Mouse (Mus musculus): ENCODE results near the gene Efhc1.
A peak's percentile ranks its signal among the peaks of the same experiment; 100 is the strongest.

Gene Efhc1

GRCm38 (mm10) chr1:20951799-20952198 is 373 bp downstream of the Efhc1 start:
- DNase-seq, result no peak

GRCm38 (mm10) chr1:20954876-20955275 is 3.5 kb downstream of the Efhc1 start:
- DNase-seq, result no peak

- no peak for DNase-seq
These were observed 18.2 kb downstream of the Efhc1 start for GRCm38 (mm10) chr1:20969642-20970041.

GRCm38 (mm10) chr1:20973389-20973788 is 22.0 kb downstream of the Efhc1 start:
- DNase-seq, result no peak

GRCm38 (mm10) chr1:20974341-20975135 is 23.1 kb downstream of the Efhc1 start:
- DNase-seq, result no peak

- DNase-seq, result no peak
These were observed 29.1 kb downstream of the Efhc1 start for GRCm38 (mm10) chr1:20980553-20980952.

- DNase-seq, result no peak
These were observed 30.3 kb downstream of the Efhc1 start for GRCm38 (mm10) chr1:20981764-20982163.

GRCm38 (mm10) chr1:20984103-20984502 is 32.7 kb downstream of the Efhc1 start:
- no peak for DNase-seq

GRCm38 (mm10) chr1:20984582-20984981 is 33.2 kb downstream of the Efhc1 start:
- no peak for DNase-seq

GRCm38 (mm10) chr1:20986378-20987056 is 35.1 kb downstream of the Efhc1 start:
- no peak for DNase-seq

GRCm38 (mm10) chr1:20989461-20990083 is 38.1 kb downstream of the Efhc1 start:
- no peak for DNase-seq

- DNase-seq, result no peak
These were observed 42.3 kb downstream of the Efhc1 start for GRCm38 (mm10) chr1:20993690-20994089.

- no peak for DNase-seq
These were observed 42.9 kb downstream of the Efhc1 start for GRCm38 (mm10) chr1:20994338-20994737.

GRCm38 (mm10) chr1:20995331-20995986 is 44.0 kb downstream of the Efhc1 start:
- peak; percentile 21 to 60 for DNase-seq

- DNase-seq, result no peak
These were observed 45.3 kb downstream of the Efhc1 start for GRCm38 (mm10) chr1:20996603-20997327.

GRCm38 (mm10) chr1:20997328-20997689 is 45.9 kb downstream of the Efhc1 start:
- no peak for DNase-seq

- DNase-seq, result peak; percentile 15 to 40
These were observed 46.5 kb downstream of the Efhc1 start for GRCm38 (mm10) chr1:20997881-20998389.

- DNase-seq, result peak; percentile 38 to 62
These were observed 51.1 kb downstream of the Efhc1 start for GRCm38 (mm10) chr1:21002246-21003142.

- no peak for DNase-seq
These were observed 53.2 kb downstream of the Efhc1 start for GRCm38 (mm10) chr1:21004596-21004995.

- no peak for DNase-seq
These were observed 55.3 kb downstream of the Efhc1 start for GRCm38 (mm10) chr1:21006775-21007174.
